Mouse (Mus musculus) right cerebral cortex, postnatal 14 days (tissue): Measurements from ENCODE around the gene Gfm2.
"Not testable (repeated sequence)": the region's sequence is repeated elsewhere in the genome, so short reads cannot be mapped to it uniquely, and the experiment has no call there.

ENCODE experiments used
- DNase-seq: peaks from one replicate; pipeline ENCODE4 v3.0.0; 2022

Gene Gfm2

GRCm38 (mm10) chr13:97137466-97138400, at the start of gene Gfm2, which contains the start of gene Nsa2:
Gfm2 (plus strand) TSS chr13:97137937.
Nsa2 (minus strand) TSS chr13:97137937.
- DNase-seq: peak; percentile 84

DNA sequence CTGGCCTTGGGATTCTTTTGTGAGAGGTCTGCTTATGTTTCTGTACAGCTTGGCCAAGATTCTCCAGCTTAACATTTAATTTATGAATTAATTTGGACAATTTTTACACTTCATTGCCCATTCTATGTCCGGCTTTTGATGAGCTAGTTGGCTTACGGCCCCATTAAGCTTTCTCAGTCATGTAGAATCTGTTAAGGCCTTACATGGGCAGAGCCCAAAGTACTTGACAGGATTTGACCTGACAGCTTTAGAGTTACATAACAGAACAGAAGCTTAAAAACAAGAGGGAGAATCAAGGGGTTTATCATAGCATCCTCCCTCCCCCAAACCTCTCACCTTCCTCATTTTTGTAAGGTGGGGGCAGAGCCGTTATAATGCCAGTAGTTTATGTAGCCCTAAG, 49.6 kb upstream of the Gfm2 start:
- no peak for DNase-seq

DNA sequence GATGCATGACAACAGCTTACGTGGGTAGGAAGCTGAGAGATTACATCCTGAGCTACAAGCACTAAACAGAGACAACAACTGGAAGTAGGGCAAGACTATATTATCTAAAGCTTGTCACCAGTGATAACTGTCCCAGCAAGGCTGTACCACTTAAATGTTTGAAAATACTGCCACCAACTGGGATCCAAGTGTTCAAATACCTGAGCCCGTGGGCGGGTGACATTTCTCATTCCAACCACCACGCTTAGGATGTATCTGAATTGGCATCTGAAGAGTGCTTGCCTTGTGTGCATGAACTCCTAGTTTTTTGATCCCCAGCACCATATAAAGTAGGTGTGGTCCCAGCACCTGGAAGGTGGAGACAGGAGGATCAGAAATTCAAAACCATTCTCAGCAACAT, 42.0 kb upstream of the Gfm2 start:
- no peak for DNase-seq

GRCm38 (mm10) chr13:97099187-97099852, 38.4 kb upstream of the Gfm2 start, which contains the start of gene Gm6169:
Gm6169 (minus strand) TSS chr13:97099237.
- peak; percentile 74 for DNase-seq

DNA sequence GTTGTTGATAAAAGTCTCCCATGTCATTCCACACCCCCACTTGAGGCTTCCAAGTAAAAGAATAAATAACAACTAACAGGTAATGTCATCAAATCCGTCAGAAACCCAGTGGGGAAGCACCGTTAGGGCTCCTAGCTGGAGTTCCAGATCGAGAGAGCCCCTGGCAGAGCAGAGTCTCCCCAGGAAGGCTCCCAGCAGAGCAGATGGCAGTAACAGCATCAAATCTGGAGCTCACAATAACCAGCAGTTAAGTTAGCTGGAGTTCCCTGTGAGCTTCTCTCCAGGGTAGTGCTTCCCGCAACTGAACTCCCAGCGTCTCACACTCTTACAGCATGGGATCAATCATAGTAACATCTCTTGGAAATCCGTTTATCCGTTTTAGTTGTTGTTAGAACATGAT, 32.7 kb upstream of the Gfm2 start:
- no peak for DNase-seq

DNA sequence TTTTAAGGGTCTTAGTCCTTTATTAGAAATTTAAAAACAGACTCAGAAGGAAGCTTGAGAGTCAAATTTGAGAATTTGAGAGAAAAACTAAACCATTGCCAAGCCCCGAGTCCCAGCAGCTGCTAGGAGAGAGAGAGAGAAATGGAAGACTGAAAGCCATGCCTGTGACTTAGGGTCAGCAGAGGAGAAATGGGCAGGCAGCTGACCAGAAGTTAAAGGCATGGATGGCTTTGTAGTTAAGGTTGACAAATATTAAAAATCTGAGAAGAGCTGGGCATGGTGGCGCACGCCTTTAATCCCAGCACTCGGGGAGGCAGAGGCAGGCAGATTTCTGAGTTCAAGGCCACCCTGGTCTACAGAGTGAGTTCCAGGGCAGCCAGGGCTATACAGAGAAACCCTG, 30.0 kb upstream of the Gfm2 start:
- not testable (repeated sequence) for DNase-seq

- no peak for DNase-seq
Measured at GRCm38 (mm10) chr13:97109046-97109445, 28.7 kb upstream of the Gfm2 start.

GRCm38 (mm10) chr13:97121341-97121740, 16.4 kb upstream of the Gfm2 start:
- DNase-seq: no peak

- DNase-seq: not testable (repeated sequence)
Measured at GRCm38 (mm10) chr13:97129654-97130053, 8.1 kb upstream of the Gfm2 start.

DNA sequence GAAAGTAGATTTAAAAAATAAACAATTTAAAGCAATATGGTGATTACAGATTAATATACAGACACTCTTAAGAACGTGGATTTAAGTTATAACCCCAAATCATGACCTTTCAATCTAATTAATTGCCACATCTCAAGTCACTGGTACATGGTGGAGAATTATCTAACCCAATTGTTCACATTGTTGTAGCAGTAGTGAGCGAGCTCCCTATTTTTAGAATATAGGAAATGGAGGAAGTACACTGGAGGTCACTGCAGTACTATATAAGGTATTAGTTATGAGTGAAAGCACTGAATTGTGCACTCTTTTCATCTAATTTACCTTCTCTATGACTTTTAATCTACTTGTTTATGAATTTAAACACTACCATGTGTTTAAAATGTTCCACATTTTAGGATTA, 7.3 kb upstream of the Gfm2 start:
- not testable (repeated sequence) for DNase-seq

DNA sequence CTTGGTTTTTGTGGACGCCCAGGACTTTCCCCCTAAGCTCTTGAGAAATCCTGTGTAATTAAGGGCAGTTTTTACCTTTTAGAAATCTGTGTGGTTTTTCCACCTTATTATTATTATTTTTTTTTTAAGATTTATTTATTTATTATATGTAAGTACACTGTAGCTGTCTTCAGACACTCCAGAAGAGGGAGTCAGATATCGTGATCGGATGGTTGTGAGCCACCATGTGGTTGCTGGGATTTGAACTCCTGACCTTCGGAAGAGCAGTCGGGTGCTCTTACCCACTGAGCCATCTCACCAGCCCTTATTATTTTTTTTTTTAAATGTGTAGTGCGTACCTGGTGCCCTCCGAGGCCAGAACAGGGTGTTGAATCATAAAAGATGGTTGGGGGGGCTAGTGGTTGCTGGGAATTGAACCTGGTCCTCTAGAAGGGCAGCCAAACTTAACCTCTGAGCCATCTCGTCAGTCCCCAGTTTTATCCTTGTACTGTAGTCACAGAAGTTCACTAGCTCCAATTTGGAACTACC, 731 bp downstream of the Gfm2 start:
- not testable (repeated sequence) for DNase-seq

DNA sequence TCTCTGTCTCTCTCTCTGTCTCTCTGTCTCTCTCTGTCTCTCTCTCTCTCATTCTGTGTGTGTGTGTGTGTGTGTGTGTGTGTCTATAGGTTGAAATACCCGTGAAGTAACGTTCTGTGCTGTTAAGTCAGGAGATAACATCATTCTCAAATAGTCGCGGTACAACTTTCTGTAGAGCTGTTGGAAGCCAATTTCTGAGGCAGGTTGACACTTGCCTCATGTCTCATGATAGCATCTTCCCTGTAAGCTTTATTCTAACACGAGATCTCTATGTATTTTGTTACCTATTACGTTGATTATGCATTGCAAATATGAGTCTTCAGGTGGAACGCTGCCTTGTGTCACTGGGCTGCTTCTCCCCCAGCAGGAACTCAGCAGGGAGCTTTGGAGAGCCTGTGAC, 4.6 kb downstream of the Gfm2 start:
- DNase-seq: no peak

GRCm38 (mm10) chr13:97145834-97146233, 8.1 kb downstream of the Gfm2 start:
- DNase-seq: peak; percentile 32

- no peak for DNase-seq
Measured at GRCm38 (mm10) chr13:97175520-97176264, 38.0 kb downstream of the Gfm2 start.

DNA sequence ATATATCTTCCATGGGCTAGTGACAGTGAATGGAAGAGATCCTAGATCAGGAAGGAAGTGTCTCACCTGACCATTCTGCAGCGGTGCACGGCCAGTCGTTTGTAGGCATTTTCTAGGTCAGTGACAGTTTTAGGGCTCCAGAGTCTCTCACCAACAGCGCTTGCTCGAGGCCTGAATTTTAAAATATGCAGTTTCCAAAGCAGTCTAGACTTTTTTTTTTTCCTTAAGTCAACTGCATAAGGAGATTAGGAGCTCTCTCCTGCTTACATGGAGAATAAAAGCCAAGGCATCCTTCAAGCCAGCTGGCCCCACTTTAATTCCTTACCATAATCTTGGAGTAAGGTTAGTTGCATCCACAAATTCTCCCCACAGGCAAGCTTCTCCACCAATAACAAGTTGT, 39.0 kb downstream of the Gfm2 start:
- DNase-seq: no peak

GRCm38 (mm10) chr13:97178943-97179342, 41.2 kb downstream of the Gfm2 start:
- no peak for DNase-seq

DNA sequence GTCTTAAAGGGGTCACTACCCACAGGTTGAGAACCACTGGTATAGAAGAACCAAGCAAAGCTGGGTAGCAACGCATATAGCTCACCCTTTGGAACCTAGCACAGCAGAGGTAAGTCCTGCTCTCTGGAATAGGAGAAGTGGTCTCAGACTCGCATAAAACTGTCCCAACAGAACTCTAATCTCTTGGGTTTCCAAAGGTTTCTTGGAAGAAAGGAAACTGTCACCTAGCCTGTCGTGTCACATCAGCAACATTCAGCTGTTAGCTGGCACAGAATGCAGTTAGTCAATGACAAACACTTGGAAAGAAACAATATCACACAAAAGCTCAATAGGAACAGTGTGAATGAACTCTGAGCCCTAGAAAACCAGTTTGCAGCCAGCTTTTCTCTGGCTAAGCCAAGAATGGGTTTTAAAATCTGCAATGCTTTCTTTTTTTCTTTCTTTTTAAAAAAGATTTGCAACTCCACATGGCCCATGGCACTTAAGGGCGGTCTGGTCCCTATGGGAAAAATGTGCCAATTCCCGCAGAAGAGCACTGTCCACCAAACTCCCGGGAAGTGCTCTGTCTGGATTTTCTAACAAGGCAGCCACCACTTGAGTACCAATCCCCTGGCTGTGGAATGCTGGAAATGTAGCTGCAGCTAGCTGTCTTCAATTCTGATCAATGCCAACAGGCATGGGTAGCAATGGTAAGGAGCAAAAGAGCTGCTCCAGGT, 42.5 kb downstream of the Gfm2 start:
- DNase-seq: no peak

- DNase-seq: no peak
Measured at GRCm38 (mm10) chr13:97182821-97183220, 45.1 kb downstream of the Gfm2 start.

DNA sequence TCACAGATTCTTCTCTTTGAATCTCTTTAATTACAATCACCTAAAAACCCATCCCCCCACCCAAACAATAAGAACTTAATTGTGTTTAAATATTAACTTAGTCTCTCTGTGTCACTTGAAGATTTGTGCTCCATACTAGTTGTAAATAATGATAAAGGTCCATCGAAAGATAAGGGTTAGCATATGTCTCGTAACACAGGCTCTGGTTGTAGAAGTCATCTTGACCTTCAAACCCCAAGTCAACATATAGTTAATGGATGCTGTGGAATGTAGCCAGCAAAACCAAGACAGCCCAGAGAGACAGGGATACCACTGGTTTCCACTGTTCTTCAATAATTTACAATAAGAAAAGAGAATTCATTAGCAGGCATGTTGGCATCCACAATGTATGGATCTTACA, 46.4 kb downstream of the Gfm2 start:
- DNase-seq: no peak

DNA sequence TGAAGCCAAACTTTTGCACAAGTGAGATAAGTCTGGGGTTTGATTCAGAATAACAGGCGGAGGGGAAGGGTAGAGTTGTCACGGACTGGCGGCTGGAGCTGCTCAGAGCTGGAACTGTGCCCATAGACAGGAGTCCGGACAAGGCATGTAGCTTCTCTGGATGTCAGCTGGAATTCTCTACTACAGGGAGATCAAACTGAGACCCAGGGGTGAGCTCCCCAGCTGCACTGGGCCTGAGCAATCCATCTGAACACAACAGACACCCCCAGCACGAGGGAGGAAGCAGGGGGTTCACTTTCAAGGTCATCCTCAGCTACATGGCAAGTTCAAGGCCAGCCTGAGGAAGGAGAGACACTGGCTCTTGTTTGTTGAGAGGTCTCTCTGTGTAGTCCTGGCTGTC, 46.9 kb downstream of the Gfm2 start:
- no peak for DNase-seq

- DNase-seq: no peak
Measured at GRCm38 (mm10) chr13:97186346-97186745, 48.6 kb downstream of the Gfm2 start.

DNA sequence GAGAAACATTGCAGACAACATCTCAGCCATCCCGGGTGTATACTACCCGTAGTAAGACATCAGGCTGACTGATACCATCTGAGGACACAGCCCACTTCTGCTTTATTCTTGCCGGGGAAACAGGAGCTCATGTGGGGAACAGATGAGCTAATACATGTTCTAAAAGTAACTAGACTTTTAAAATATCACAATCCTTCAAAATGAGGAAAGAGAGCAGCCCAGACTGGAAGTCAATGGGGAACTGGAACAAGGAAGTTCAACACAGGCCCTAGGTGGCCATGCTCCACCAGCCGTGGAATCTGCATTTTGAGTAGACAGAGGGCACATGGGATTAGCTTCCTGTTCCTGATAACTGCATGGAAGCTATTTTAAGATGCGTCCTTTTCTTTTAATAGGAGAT, 50.0 kb downstream of the Gfm2 start:
- DNase-seq: no peak
